Comparison of ENCODE assay signal across 10 mouse cellular contexts in genomic region chr14:26969164-26969563, GRCm38 (mm10). TPM values are rescaled to one million over a fixed set of nuclear protein-coding genes. Genes with fewer than 3 reads are reported as not detected.
A peak's percentile ranks its signal among the peaks of the same experiment; 100 is the strongest.
DNase-seq lines count a peak whose midpoint lies in the region; ATAC-seq and TF ChIP-seq lines count a peak whose summit lies in the region.
"Had no signal": no experiment of that assay in that cellular context is flagged by ENCODE, and none has a peak within 500 bp of the region (broad histone marks: within the 10 kb centered on the region; RNA-seq: fewer than 3 reads in every experiment).

No protein-coding gene starts in this region.

- no peak for TF ChIP-seq CTCF in embryonic fibroblast, embryonic 13.5 days (IDR thresholded peaks at IDR 0.05; ENCODE audit: borderline replicate concordance, insufficient read depth, low read length)

- no peaks in the 10 kb centered on the region for H3K9me3 ChIP-seq in kidney, embryonic 16.5 days (ENCODE audit: low read length)
- H3K9me3 ChIP-seq in limb, embryonic 10.5 days (replicated peaks): no peaks in the 10 kb centered on the region
- no peaks in the 10 kb centered on the region for H3K9me3 ChIP-seq in neural tube, embryonic 12.5 days

- H3K4me1 ChIP-seq in kidney, embryonic 16.5 days (ENCODE audit: insufficient read depth, low read length): 0 out of 2 replicates have a peak, but pooled peaks cover 10% of the 10 kb centered on the region
- peaks cover 2% of the 10 kb centered on the region; the same call in 1 of the 2 replicates for H3K4me1 ChIP-seq in embryonic fibroblast, embryonic 13.5 days (ENCODE audit: control insufficient read depth, insufficient read depth, low read length)
- peaks cover 9% of the 10 kb centered on the region; the same call in 1 of the 2 replicates for H3K4me1 ChIP-seq in limb, embryonic 10.5 days
- H3K4me1 ChIP-seq in neural tube, embryonic 12.5 days: peaks cover 2% of the 10 kb centered on the region; the same call in 1 of the 2 replicates

- H3K9ac ChIP-seq in kidney, embryonic 16.5 days (replicated peaks; ENCODE audit: low read length): no peak overlapping the region
- peak overlapping the region; percentile 90; the same call in 1 of the 2 replicates for H3K9ac ChIP-seq in neural tube, embryonic 12.5 days

- 74% methylated on average over 3 of the region's 3 CpGs for WGBS in kidney, embryonic 16.5 days
- 87% methylated on average over 3 of the region's 3 CpGs for WGBS in limb, embryonic 10.5 days
- WGBS in neural tube, embryonic 12.5 days: 81% methylated on average over 3 of the region's 3 CpGs

- no peak for ATAC-seq in kidney, embryonic 16.5 days (ENCODE audit: low FRiP score, low TSS enrichment)
- no peak for ATAC-seq in neural tube, embryonic 12.5 days (ENCODE audit: low FRiP score, low read depth)

- peak overlapping the region; percentile 74 for H3K4me2 ChIP-seq in kidney, embryonic 16.5 days (replicated peaks; ENCODE audit: low read depth, low read length)
- H3K4me2 ChIP-seq in neural tube, embryonic 12.5 days (replicated peaks): peak overlapping the region; percentile 66

- peak overlapping the region; percentile 88 for H3K4me3 ChIP-seq in kidney, embryonic 16.5 days (ENCODE audit: low read length)
- peak overlapping the region; percentile 91 for H3K4me3 ChIP-seq in embryonic fibroblast, embryonic 13.5 days (ENCODE audit: insufficient read depth, low read length)
- H3K4me3 ChIP-seq in limb, embryonic 10.5 days: peak overlapping the region; percentile 93
- H3K4me3 ChIP-seq in neural tube, embryonic 12.5 days: peak overlapping the region; percentile 92

- H3K27me3 ChIP-seq in kidney, embryonic 16.5 days (ENCODE audit: insufficient read depth, low read length): no peaks in the 10 kb centered on the region
- H3K27me3 ChIP-seq in limb, embryonic 10.5 days (ENCODE audit: low read depth, poor library complexity, severe bottlenecking): no peaks in the 10 kb centered on the region
- H3K27me3 ChIP-seq in neural tube, embryonic 12.5 days (replicated peaks): no peaks in the 10 kb centered on the region
- H3K27me3 ChIP-seq: Patski had no signal

- DNase-seq in kidney, postnatal 36 days: no peak
- DNase-seq in limb, embryonic 10.5 days (ENCODE audit: low spot score): no peak
- DNase-seq in yolk sac, embryonic 10.5 days (ENCODE audit: low spot score): no peak
- no peak for DNase-seq in natural killer cell, adult 2 months (ENCODE audit: low spot score in 2 of 2)
- no peak for DNase-seq in left cerebral cortex, adult 8-10 months (ENCODE audit: low spot score in 2 of 2)
- DNase-seq: kidney, adult 8-10 months had no signal

- no peak overlapping the region for H3K27ac ChIP-seq in kidney, embryonic 16.5 days (ENCODE audit: low read length)
- no peak overlapping the region for H3K27ac ChIP-seq in embryonic fibroblast, embryonic 13.5 days (ENCODE audit: insufficient read depth, low read length)
- H3K27ac ChIP-seq in limb, embryonic 10.5 days: no peak overlapping the region
- no peak overlapping the region for H3K27ac ChIP-seq in neural tube, embryonic 12.5 days

- no peak for TF ChIP-seq POLR2A in embryonic fibroblast, embryonic 13.5 days (IDR thresholded peaks at IDR 0.05; ENCODE audit: low read depth, low read length)

- no peaks in the 10 kb centered on the region for H3K36me3 ChIP-seq in kidney, embryonic 16.5 days (ENCODE audit: insufficient read depth, low read length)
- peaks cover 7% of the 10 kb centered on the region; the same call in 1 of the 2 replicates for H3K36me3 ChIP-seq in limb, embryonic 10.5 days
- H3K36me3 ChIP-seq in neural tube, embryonic 12.5 days: no peaks in the 10 kb centered on the region

RNA-seq across cellular contexts. Expression of gene Appl1, which starts 1.9 kb away (rescaled TPM):
- 31.3 and 32.1 TPM in 2 replicates for polyA plus RNA-seq in kidney, embryonic 16.5 days (2015; fragmentation: Nextera tagmentation; extraction: Ambion mirVana)
- polyA plus RNA-seq in embryonic fibroblast, embryonic 13.5 days (2011; ENCODE audit: insufficient read length, low read depth, missing spikeins): 65.1 and 78.0 TPM in 2 replicates
- 27.0 and 33.1 TPM in 2 replicates for polyA plus RNA-seq in limb, embryonic 10.5 days (2016; fragmentation: Nextera tagmentation; extraction: Ambion mirVana)
- polyA plus RNA-seq in neural tube, embryonic 12.5 days (2016; fragmentation: Nextera tagmentation; extraction: Ambion mirVana): 43.1 and 50.1 TPM in 2 replicates
- total RNA-seq in left cerebral cortex, adult 8-10 months (2022): 10 to 100 TPM; 53.5 to 69.9 (median 65.8) TPM

RNA-seq across cellular contexts. Expression of gene Hesx1, which starts 25.1 kb away (rescaled TPM):
- 0.65 and 0.90 TPM in 2 replicates for polyA plus RNA-seq in kidney, embryonic 16.5 days (2015; fragmentation: Nextera tagmentation; extraction: Ambion mirVana)
- not detected in 2 replicates for polyA plus RNA-seq in embryonic fibroblast, embryonic 13.5 days (2011; ENCODE audit: insufficient read length, low read depth, missing spikeins)
- 0.50 and 0.59 TPM in 2 replicates for polyA plus RNA-seq in limb, embryonic 10.5 days (2016; fragmentation: Nextera tagmentation; extraction: Ambion mirVana)
- polyA plus RNA-seq in neural tube, embryonic 12.5 days (2016; fragmentation: Nextera tagmentation; extraction: Ambion mirVana): 0.23 TPM in 1 of 2 replicates, not detected in the other
- total RNA-seq in left cerebral cortex, adult 8-10 months (2022): not detected
- polyA plus RNA-seq: Patski had no signal
